Mouse (Mus musculus) heart, postnatal 25 days (tissue): Measurements from ENCODE around the gene E130218I03Rik. TPM values are rescaled to one million over a fixed set of nuclear protein-coding genes. Genes with fewer than 3 reads are reported as not detected.

Source experiments
- DNase-seq: peaks from one replicate; pipeline ENCODE4 v3.0.0; 2022; ENCODE audit warnings: low spot score
- intact Hi-C: fragments of 180-260 bp; cut with DNase I; formaldehyde crosslinking; loops from one replicate; pipeline ENCODE4 v1.15.1; 2025
- total RNA-seq, 2 experiments: library from RNA; stranded (reverse); gene quantifications; 2 replicates each; pipeline ENCODE4 v1.2.3; 2021

Gene E130218I03Rik
- total RNA-seq: not detected

DNA sequence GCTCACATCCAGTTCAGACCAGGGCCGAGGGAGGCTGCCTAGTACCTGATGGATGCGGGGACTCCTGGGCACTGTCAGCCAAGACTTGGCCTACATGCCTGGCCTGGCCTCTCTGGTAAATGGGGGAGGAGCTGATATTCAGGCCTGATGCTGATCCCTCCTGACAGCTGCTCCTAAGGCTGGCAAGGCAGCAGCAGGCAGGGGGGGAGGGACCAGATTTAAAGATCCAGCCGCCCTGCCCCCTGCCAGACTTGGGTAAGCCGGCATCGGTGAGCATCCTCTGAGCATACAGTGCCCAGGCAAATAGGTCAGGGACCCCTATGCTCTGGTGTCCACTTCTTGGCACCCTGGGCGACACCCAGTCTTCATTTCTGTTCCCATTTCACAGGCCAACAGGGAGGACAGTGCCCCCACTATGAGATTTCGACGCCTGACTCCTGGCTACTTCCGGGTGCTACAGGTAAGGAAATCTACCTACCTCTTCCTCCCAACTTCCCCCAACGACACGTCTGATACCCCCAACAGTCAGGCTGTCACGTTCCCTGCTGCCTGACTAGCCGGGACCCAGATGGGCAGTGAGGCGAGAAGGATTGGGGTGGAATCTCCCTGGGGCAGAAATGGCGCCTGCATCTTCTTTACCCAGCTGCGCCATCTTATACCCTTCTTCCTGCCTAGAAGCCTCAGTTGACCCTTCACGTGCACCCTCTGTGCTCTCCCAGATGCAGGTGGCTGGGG is at the start of gene E130218I03Rik:
Gene E130218I03Rik (plus strand): TSS at position 147 of the 735 bp plus-strand sequence.
- intact Hi-C loops: loop anchor here (10.0 kb wide), 1 partner anchor 231 kb away; no protein-coding TSS in a partner anchor
- DNase-seq: no peak

GRCm38 (mm10) chr4:134199371-134199770 is 44.1 kb upstream of the E130218I03Rik start:
- intact Hi-C loops: no loop called here
- no peak for DNase-seq

GRCm38 (mm10) chr4:134202904-134203303 is 40.6 kb upstream of the E130218I03Rik start, which contains the start of gene Gm7534:
Gene Gm7534, minus strand, starts transcription at chr4:134203004.
- intact Hi-C loops: no loop called here
- DNase-seq: no peak

- DNase-seq: no peak
- intact Hi-C loops: no loop called here
These were observed 40.0 kb upstream of the E130218I03Rik start for GRCm38 (mm10) chr4:134203340-134203896.

GRCm38 (mm10) chr4:134206488-134207053 is 36.9 kb upstream of the E130218I03Rik start:
- intact Hi-C loops: no loop called here
- no peak for DNase-seq

- no peak for DNase-seq
- intact Hi-C loops: no loop called here
These were observed 20.5 kb upstream of the E130218I03Rik start for GRCm38 (mm10) chr4:134222793-134223600.

DNA sequence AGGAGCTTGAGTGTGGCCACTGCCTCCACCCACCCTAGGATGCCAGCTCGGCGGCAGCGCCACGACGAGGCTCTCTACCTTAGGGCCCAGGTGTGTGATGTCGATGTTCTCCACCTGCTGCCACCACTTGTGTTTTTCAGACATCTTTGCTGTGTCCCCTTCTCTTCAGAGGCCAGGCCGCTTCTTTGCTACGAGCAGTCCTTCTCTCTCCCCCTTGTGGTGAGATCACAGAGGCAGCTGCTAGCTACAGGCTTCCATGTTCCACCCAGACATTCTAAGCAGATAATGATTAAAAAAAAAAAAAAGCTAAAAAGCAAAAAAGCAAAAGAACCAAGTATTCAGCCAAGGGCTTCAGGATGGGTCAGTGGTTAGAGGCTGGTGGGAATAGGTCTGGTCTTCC is 16.3 kb upstream of the E130218I03Rik start, which contains the start of gene Catsper4:
Gene Catsper4 (minus strand): TSS at position 190 of the 400 bp plus-strand sequence.
- intact Hi-C loops: no loop called here
- DNase-seq: no peak

GRCm38 (mm10) chr4:134230431-134230830 is 13.0 kb upstream of the E130218I03Rik start:
- intact Hi-C loops: no loop called here
- DNase-seq: no peak

DNA sequence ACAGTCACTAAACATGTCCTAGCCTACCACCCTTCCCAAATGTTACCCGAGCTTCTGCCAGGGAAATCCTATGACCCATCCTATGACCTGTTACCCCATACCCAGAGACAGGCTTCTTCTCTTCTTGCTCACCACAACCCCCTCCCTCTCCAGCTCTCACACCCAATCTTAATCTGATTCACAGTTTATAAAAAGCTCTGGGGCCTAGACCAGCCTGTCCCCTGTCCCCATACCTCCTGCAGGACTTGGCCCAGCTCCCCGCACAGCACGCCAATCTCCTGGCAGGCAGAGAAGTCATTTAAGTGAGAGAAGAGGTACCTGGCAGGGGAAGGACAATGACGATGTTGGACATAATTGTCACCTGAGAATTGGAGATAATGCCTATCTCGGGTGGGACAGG is 8.6 kb upstream of the E130218I03Rik start:
- no peak for DNase-seq
- intact Hi-C loops: no loop called here

DNA sequence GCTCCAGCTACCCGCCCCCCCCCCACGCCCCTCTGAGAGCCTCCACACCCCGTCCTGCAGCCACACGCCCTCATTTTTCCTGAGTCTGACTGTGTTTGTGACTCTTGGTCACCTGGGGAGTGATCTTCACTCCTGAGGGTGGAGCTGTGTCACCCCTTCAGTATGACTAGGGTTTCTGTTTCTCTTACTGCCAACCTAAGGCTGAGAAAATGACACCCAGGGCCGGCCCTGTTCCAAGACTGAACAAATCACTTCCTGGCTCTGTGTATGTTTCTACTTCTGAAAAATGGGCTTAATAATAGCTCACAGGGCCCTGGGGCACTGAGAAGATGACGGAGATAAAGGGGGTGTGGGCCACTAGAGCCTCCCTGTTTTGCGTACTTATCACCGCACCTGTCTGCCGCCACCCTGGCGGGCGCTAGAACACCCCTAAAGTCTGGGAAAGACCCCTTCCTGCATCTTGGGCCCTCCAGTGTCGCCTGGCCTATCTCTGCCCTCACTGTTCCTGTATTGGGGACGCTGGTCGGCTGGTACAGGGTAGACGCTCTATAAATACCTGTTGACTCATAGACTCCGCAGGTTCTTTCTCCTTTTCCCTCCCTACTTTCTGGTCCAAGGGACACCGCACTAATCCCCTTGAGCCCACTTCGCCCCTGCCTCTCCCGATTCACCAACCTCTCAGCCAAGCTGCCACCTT is 5.7 kb upstream of the E130218I03Rik start:
- DNase-seq: no peak
- intact Hi-C loops: no loop called here

GRCm38 (mm10) chr4:134238279-134238651 is 5.2 kb upstream of the E130218I03Rik start, which contains the start of gene Cnksr1:
Gene Cnksr1, minus strand, starts transcription at chr4:134238399.
- peak; percentile 56 for DNase-seq

DNA sequence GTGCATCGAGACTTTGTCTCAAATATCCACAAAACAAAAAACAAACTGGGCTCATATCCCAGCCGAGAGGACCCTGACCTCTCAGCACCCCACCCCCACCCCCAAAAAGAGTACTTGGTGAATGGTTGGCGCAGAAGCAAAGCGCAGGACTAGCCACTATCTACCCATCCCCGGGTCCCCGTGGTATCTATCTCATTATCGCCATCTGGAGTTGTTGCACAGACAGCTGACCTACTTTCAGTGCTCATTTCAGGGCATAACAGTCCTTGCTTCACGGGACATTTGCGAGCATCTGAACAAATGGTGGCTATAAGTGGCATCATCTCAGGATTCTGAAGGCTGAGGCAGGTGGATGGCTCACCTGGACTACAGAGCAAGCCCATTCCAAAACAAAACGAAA is 4.8 kb upstream of the E130218I03Rik start:
- DNase-seq: no peak
- intact Hi-C loops: no loop called here

More at GRCm38 (mm10) chr4:134238279-134238651, 5.2 kb upstream of the E130218I03Rik start, which contains the start of gene Cnksr1:
- intact Hi-C loops: no loop called here

GRCm38 (mm10) chr4:134245148-134245843 is 1.8 kb downstream of the E130218I03Rik start, which contains the start of gene Zfp593:
Gene Zfp593, minus strand, starts transcription at chr4:134245592.
- intact Hi-C loops: loop anchor here (5.0 to 10.0 kb wide), 2 partner anchors 230 to 243 kb away; partner anchors contain the start of gene Dhdds
- DNase-seq: peak; percentile 88

GRCm38 (mm10) chr4:134246256-134246655 is 2.8 kb downstream of the E130218I03Rik start:
- DNase-seq: no peak
- intact Hi-C loops: loop anchor here (5.0 to 10.0 kb wide), 2 partner anchors 229 to 244 kb away; partner anchors contain the start of gene Dhdds

GRCm38 (mm10) chr4:134246719-134247258 is 3.3 kb downstream of the E130218I03Rik start, which contains the start of gene Gm30191:
Gene Gm30191, plus strand, starts transcription at chr4:134246935.
- intact Hi-C loops: loop anchor here (5.0 to 10.0 kb wide), 2 partner anchors 228 to 244 kb away; partner anchors contain the start of gene Dhdds
- DNase-seq: no peak

- intact Hi-C loops: loop anchor here (1.0 to 10.0 kb wide), 7 partner anchors 19 to 247 kb away; partner anchors contain the start of genes Cep85, Dhdds and Pdik1l
- no peak for DNase-seq
These were observed 6.2 kb downstream of the E130218I03Rik start for GRCm38 (mm10) chr4:134249651-134250050.

DNA sequence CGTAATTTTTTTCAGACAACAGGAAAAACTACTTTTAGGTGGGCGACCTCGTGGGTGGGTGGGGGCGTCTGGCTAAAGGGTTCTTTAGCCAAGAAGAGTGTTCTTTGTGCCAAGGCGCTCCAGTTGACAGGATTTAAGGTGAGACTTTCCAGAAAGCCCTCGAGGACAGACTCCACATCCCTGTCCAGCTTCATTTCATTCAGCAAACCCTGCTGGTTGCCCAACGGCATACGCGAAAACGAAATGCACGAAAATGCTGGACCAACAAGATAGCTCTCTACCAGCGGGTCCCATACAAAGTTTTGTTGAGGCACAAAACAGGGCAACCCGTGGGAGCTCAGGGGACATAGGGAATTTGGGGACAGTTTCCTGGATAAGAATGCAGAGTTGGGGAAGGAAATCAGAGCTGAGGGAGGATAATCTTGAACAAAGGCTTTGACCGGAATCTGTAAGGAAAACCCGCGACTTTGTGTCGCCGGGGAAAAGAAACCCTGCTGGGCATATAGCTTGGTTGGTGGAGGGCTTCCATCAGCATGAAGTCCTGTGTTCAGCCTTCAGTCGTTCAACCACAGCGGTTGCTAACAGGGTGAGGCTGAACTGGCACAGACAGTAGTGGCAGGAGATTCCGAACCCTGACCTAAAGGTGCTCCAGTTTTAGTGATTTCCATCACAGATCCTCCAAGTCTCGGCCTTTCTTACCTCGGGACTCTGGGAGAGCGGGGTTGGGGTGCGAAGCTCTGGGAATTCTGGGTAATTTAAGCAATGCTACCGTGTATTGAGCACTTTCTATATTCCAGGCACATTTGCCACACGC is 6.9 kb downstream of the E130218I03Rik start:
- intact Hi-C loops: loop anchor here (2.0 kb wide), 1 partner anchor 36 kb away; the partner anchor contains the start of gene Pdik1l
- DNase-seq: no peak
